In genomic region chr11:88054589-88054988, GRCm38 (mm10) we compare ENCODE assay signal across 9 mouse cellular contexts. TPM values are rescaled to one million over a fixed set of nuclear protein-coding genes. Genes with fewer than 3 reads are reported as not detected.
A peak's percentile ranks its signal among the peaks of the same experiment; 100 is the strongest.
DNase-seq lines count a peak whose midpoint lies in the region; ATAC-seq and TF ChIP-seq lines count a peak whose summit lies in the region.
"Had no signal": no experiment of that assay in that cellular context is flagged by ENCODE, and none has a peak within 500 bp of the region (broad histone marks: within the 10 kb centered on the region; RNA-seq: fewer than 3 reads in every experiment).

No protein-coding gene starts in this region.

- no peaks in the 10 kb centered on the region for H3K9me3 ChIP-seq in forebrain, postnatal 0 days (ENCODE audit: low read length)
- no peaks in the 10 kb centered on the region for H3K9me3 ChIP-seq in forebrain, embryonic 16.5 days (ENCODE audit: control insufficient read depth, low read length)
- H3K9me3 ChIP-seq: neural tube, embryonic 13.5 days had no signal

- WGBS in forebrain, postnatal 0 days: 70% methylated on average over 1 of the region's 1 CpGs
- whole genome bisulfite sequencing in forebrain, embryonic 16.5 days: 76% methylated on average over 1 of the region's 1 CpGs

- no peaks in the 10 kb centered on the region for H3K36me3 ChIP-seq in forebrain, postnatal 0 days (ENCODE audit: insufficient read depth)
- H3K36me3 ChIP-seq in forebrain, embryonic 16.5 days (ENCODE audit: control insufficient read depth, insufficient read depth): peaks cover 10% of the 10 kb centered on the region

- H3K27ac ChIP-seq in forebrain, postnatal 0 days (ENCODE audit: low read depth, low read length): no peak overlapping the region
- no peak overlapping the region for H3K27ac ChIP-seq in forebrain, embryonic 16.5 days (ENCODE audit: low read length)
- H3K27ac ChIP-seq: neural tube, embryonic 13.5 days had no signal

- no peak overlapping the region for H3K4me2 ChIP-seq in forebrain, postnatal 0 days (ENCODE audit: low read depth)
- no peak overlapping the region for H3K4me2 ChIP-seq in forebrain, embryonic 16.5 days (ENCODE audit: low read length)
- H3K4me2 ChIP-seq: neural tube, embryonic 13.5 days had no signal

- peak; percentile 73 for TF ChIP-seq CTCF in forebrain, postnatal 0 days (IDR thresholded peaks at IDR 0.05; ENCODE audit: low read depth)

- DNase-seq in forebrain, postnatal 0 days: peak; percentile 68
- peak; percentile 58 to 66 for DNase-seq in right cerebral cortex, adult 2 months (ENCODE audit: low spot score in 2 of 2)
- DNase-seq in right cerebral cortex, postnatal 36 days (ENCODE audit: low spot score in 2 of 2): no peak
- peak; percentile 56 for DNase-seq in c-Kit-positive CD71-positive TER-119-negative erythroid progenitor cells, embryonic 14.5 days (ENCODE audit: low read depth)
- peak; percentile 85 for DNase-seq in induced T-regulatory cell, adult 2 months (ENCODE audit: low read depth)
- peak; percentile 69 for DNase-seq in lung, postnatal 10 days
- peak; percentile 34 to 69 for DNase-seq in thymus, postnatal 10 days (ENCODE audit: low spot score in 2 of 2)

- 0 out of 2 replicates have a peak, but pooled peaks have one; percentile 47 for ATAC-seq in forebrain, postnatal 0 days
- ATAC-seq in forebrain, embryonic 16.5 days: no peak

- H3K4me1 ChIP-seq in forebrain, postnatal 0 days (ENCODE audit: insufficient read depth): peaks cover 5% of the 10 kb centered on the region; the same call in 1 of the 2 replicates
- H3K4me1 ChIP-seq in forebrain, embryonic 16.5 days (replicated peaks; ENCODE audit: control insufficient read depth, insufficient read depth, low read length): peaks cover 13% of the 10 kb centered on the region

- no peaks in the 10 kb centered on the region for H3K27me3 ChIP-seq in forebrain, postnatal 0 days (ENCODE audit: insufficient read depth, low read length)
- H3K27me3 ChIP-seq in forebrain, embryonic 16.5 days (replicated peaks; ENCODE audit: control insufficient read depth, insufficient read depth, low read length): no peaks in the 10 kb centered on the region
- H3K27me3 ChIP-seq: neural tube, embryonic 13.5 days had no signal

- no peak overlapping the region for H3K4me3 ChIP-seq in forebrain, postnatal 0 days (ENCODE audit: low read depth, low read length)
- no peak overlapping the region for H3K4me3 ChIP-seq in forebrain, embryonic 16.5 days (replicated peaks; ENCODE audit: low read length)
- H3K4me3 ChIP-seq: neural tube, embryonic 13.5 days had no signal

- no peak overlapping the region for H3K9ac ChIP-seq in forebrain, postnatal 0 days
- H3K9ac ChIP-seq in forebrain, embryonic 16.5 days (replicated peaks; ENCODE audit: low read depth, low read length): no peak overlapping the region
- H3K9ac ChIP-seq: neural tube, embryonic 13.5 days had no signal

RNA-seq across cellular contexts. Expression of gene Srsf1, which starts 7.4 kb away (rescaled TPM):
- total RNA-seq in forebrain, postnatal 0 days (2014; rRNA removed): 282 and 390 TPM in 2 replicates
- polyA plus RNA-seq in forebrain, postnatal 0 days (2015; fragmentation: Nextera tagmentation; extraction: Ambion mirVana): 103 and 121 TPM in 2 replicates
- 290 and 334 TPM in 2 replicates for polyA plus RNA-seq in forebrain, embryonic 16.5 days (2015; fragmentation: Nextera tagmentation; extraction: Ambion mirVana)

RNA-seq across cellular contexts. Expression of gene Vezf1, which starts 13.5 kb away (rescaled TPM):
- 33.0 and 43.7 TPM in 2 replicates for total RNA-seq in forebrain, postnatal 0 days (2014; rRNA removed)
- polyA plus RNA-seq in forebrain, postnatal 0 days (2015; fragmentation: Nextera tagmentation; extraction: Ambion mirVana): 28.0 and 34.6 TPM in 2 replicates
- polyA plus RNA-seq in forebrain, embryonic 16.5 days (2015; fragmentation: Nextera tagmentation; extraction: Ambion mirVana): 59.7 and 68.1 TPM in 2 replicates

RNA-seq across cellular contexts. Expression of gene Cuedc1, which starts 43.3 kb away (rescaled TPM):
- total RNA-seq in forebrain, postnatal 0 days (2014; rRNA removed): 28.9 and 34.7 TPM in 2 replicates
- polyA plus RNA-seq in forebrain, postnatal 0 days (2015; fragmentation: Nextera tagmentation; extraction: Ambion mirVana): 22.0 and 34.6 TPM in 2 replicates
- 36.0 and 40.3 TPM in 2 replicates for polyA plus RNA-seq in forebrain, embryonic 16.5 days (2015; fragmentation: Nextera tagmentation; extraction: Ambion mirVana)

Comparison
In these comparisons a context has a peak if more than half of its experiments do, and no peak if none do; other contexts are left out.
1. DNase-seq: peak in forebrain, postnatal 0 days (single experiment), right cerebral cortex, adult 2 months (2 of 2), c-Kit-positive CD71-positive TER-119-negative erythroid progenitor cells, embryonic 14.5 days (single experiment), induced T-regulatory cell, adult 2 months (single experiment), lung, postnatal 10 days (single experiment) and thymus, postnatal 10 days (2 of 2); none in right cerebral cortex, postnatal 36 days (0 of 2).